Mouse (Mus musculus): Measurements from ENCODE around the gene Prdm2. TPM values are rescaled to one million over a fixed set of nuclear protein-coding genes. Genes with fewer than 3 reads are reported as not detected.
A peak's percentile ranks its signal among the peaks of the same experiment; 100 is the strongest.

Prdm2 gene
- polyA plus RNA-seq, 1 experiment from 2014 or later = 17.8 TPM

GRCm38 (mm10) chr4:143171600-143172290 is 41.0 kb downstream of the Prdm2 start:
- no peak overlapping the region for H3K27ac ChIP-seq (ENCODE audit: low read depth, low read length)
- ATAC-seq (ENCODE audit: low read depth) = no peak
- H3K27me3 ChIP-seq (ENCODE audit: control insufficient read depth, insufficient read depth, low read length) = no peaks in the 10 kb centered on the region
- H3K9ac ChIP-seq (replicated peaks; ENCODE audit: low read depth, low read length) = no peak overlapping the region
- 76% methylated on average over 4 of the region's 4 CpGs for WGBS
- H3K4me2 ChIP-seq (ENCODE audit: low read depth, low read length) = no peak overlapping the region
- no peaks in the 10 kb centered on the region for H3K4me1 ChIP-seq (ENCODE audit: control insufficient read depth, insufficient read depth, low read length)
- no peak overlapping the region for H3K4me3 ChIP-seq (ENCODE audit: low read depth, low read length)
- 0 out of 2 replicates have a peak, but pooled peaks cover 5% of the 10 kb centered on the region for H3K36me3 ChIP-seq (ENCODE audit: control insufficient read depth, insufficient read depth, low read length)
- no peaks in the 10 kb centered on the region for H3K9me3 ChIP-seq (ENCODE audit: control insufficient read depth, low read length)

GRCm38 (mm10) chr4:143170290-143170689 is 42.5 kb downstream of the Prdm2 start:
- no peaks in the 10 kb centered on the region for H3K9me3 ChIP-seq (ENCODE audit: control insufficient read depth, low read length)
- no peak overlapping the region for H3K4me3 ChIP-seq (ENCODE audit: low read depth, low read length)
- H3K4me2 ChIP-seq (ENCODE audit: low read depth, low read length) = no peak overlapping the region
- ATAC-seq (ENCODE audit: low read depth) = no peak
- no peak overlapping the region for H3K27ac ChIP-seq (ENCODE audit: low read depth, low read length)
- 0 out of 2 replicates have a peak, but pooled peaks cover 5% of the 10 kb centered on the region for H3K36me3 ChIP-seq (ENCODE audit: control insufficient read depth, insufficient read depth, low read length)
- no peaks in the 10 kb centered on the region for H3K27me3 ChIP-seq (ENCODE audit: control insufficient read depth, insufficient read depth, low read length)
- 97% methylated on average over 2 of the region's 2 CpGs for WGBS
- H3K4me1 ChIP-seq (ENCODE audit: control insufficient read depth, insufficient read depth, low read length) = no peaks in the 10 kb centered on the region
- no peak overlapping the region for H3K9ac ChIP-seq (replicated peaks; ENCODE audit: low read depth, low read length)

- Histone ChIP-seq H3K4me3 (ENCODE audit: low read depth, low read length) (no peak overlapping the region), H3K27ac (ENCODE audit: low read depth, low read length) (no peak overlapping the region), H3K4me2 (ENCODE audit: low read depth, low read length) (no peak overlapping the region), H3K4me1 (ENCODE audit: control insufficient read depth, insufficient read depth, low read length) (no peaks in the 10 kb centered on the region), H3K27me3 (ENCODE audit: control insufficient read depth, insufficient read depth, low read length) (no peaks in the 10 kb centered on the region), H3K9ac (replicated peaks; ENCODE audit: low read depth, low read length) (no peak overlapping the region), H3K36me3 (ENCODE audit: control insufficient read depth, insufficient read depth, low read length) (0 out of 2 replicates have a peak, but pooled peaks cover 5% of the 10 kb centered on the region), H3K9me3 (ENCODE audit: control insufficient read depth, low read length) (no peaks in the 10 kb centered on the region)
- no peak for ATAC-seq (ENCODE audit: low read depth)
- 93% methylated on average over 3 of the region's 3 CpGs for WGBS
Observed at GRCm38 (mm10) chr4:143168093-143168492, 44.7 kb downstream of the Prdm2 start.

GRCm38 (mm10) chr4:143161619-143162479 is 50.9 kb downstream of the Prdm2 start:
- peak overlapping the region; percentile 91 for H3K4me3 ChIP-seq (ENCODE audit: low read depth, low read length)
- peak; percentile 100 for ATAC-seq (ENCODE audit: low read depth)
- H3K9ac ChIP-seq (replicated peaks; ENCODE audit: low read depth, low read length) = peak overlapping the region; percentile 91
- H3K4me1 ChIP-seq (ENCODE audit: control insufficient read depth, insufficient read depth, low read length) = peaks cover 22% of the 10 kb centered on the region
- no peaks in the 10 kb centered on the region for H3K36me3 ChIP-seq (ENCODE audit: control insufficient read depth, insufficient read depth, low read length)
- H3K9me3 ChIP-seq (ENCODE audit: control insufficient read depth, low read length) = no peaks in the 10 kb centered on the region
- under 1% methylated on average over 88 of the region's 102 CpGs for WGBS
- H3K4me2 ChIP-seq (ENCODE audit: low read depth, low read length) = peak overlapping the region; percentile 61
- peak overlapping the region; percentile 98 for H3K27ac ChIP-seq (ENCODE audit: low read depth, low read length)
- H3K27me3 ChIP-seq (ENCODE audit: control insufficient read depth, insufficient read depth, low read length) = no peaks in the 10 kb centered on the region

GRCm38 (mm10) chr4:143160826-143161225 is 52.0 kb downstream of the Prdm2 start:
- Histone ChIP-seq H3K36me3 (ENCODE audit: control insufficient read depth, insufficient read depth, low read length) (no peaks in the 10 kb centered on the region), H3K4me3 (ENCODE audit: low read depth, low read length) (peak overlapping the region; percentile 91), H3K27ac (ENCODE audit: low read depth, low read length) (peak overlapping the region; percentile 16; the same call in 1 of the 2 replicates), H3K9ac (replicated peaks; ENCODE audit: low read depth, low read length) (peak overlapping the region; percentile 21; the same call in 1 of the 2 replicates), H3K4me1 (ENCODE audit: control insufficient read depth, insufficient read depth, low read length) (peaks cover 22% of the 10 kb centered on the region), H3K27me3 (ENCODE audit: control insufficient read depth, insufficient read depth, low read length) (no peaks in the 10 kb centered on the region), H3K9me3 (ENCODE audit: control insufficient read depth, low read length) (no peaks in the 10 kb centered on the region), H3K4me2 (ENCODE audit: low read depth, low read length) (peak overlapping the region; percentile 61)
- WGBS = 40% methylated on average over 3 of the region's 3 CpGs
- ATAC-seq (ENCODE audit: low read depth) = no peak

- no peak overlapping the region for H3K27ac ChIP-seq (ENCODE audit: low read depth, low read length)
- ATAC-seq (ENCODE audit: low read depth) = no peak
- peaks cover 27% of the 10 kb centered on the region for H3K4me1 ChIP-seq (ENCODE audit: control insufficient read depth, insufficient read depth, low read length)
- H3K9ac ChIP-seq (replicated peaks; ENCODE audit: low read depth, low read length) = no peak overlapping the region
- no peaks in the 10 kb centered on the region for H3K36me3 ChIP-seq (ENCODE audit: control insufficient read depth, insufficient read depth, low read length)
- H3K9me3 ChIP-seq (ENCODE audit: control insufficient read depth, low read length) = no peaks in the 10 kb centered on the region
- H3K4me3 ChIP-seq (ENCODE audit: low read depth, low read length) = no peak overlapping the region
- H3K4me2 ChIP-seq (ENCODE audit: low read depth, low read length) = 0 out of 2 replicates have a peak overlapping the region, but pooled peaks have one; percentile 4
- 78% methylated on average over 2 of the region's 2 CpGs for WGBS
- H3K27me3 ChIP-seq (ENCODE audit: control insufficient read depth, insufficient read depth, low read length) = no peaks in the 10 kb centered on the region
Observed at GRCm38 (mm10) chr4:143159336-143159735, 53.5 kb downstream of the Prdm2 start.

GRCm38 (mm10) chr4:143155871-143156270 is 56.9 kb downstream of the Prdm2 start:
- no peak overlapping the region for H3K27ac ChIP-seq (ENCODE audit: low read depth, low read length)
- no peaks in the 10 kb centered on the region for H3K27me3 ChIP-seq (ENCODE audit: control insufficient read depth, insufficient read depth, low read length)

GRCm38 (mm10) chr4:143155036-143155435 is 57.8 kb downstream of the Prdm2 start:
- Histone ChIP-seq H3K9ac (replicated peaks; ENCODE audit: low read depth, low read length) (no peak overlapping the region), H3K27ac (ENCODE audit: low read depth, low read length) (no peak overlapping the region), H3K4me2 (ENCODE audit: low read depth, low read length) (no peak overlapping the region), H3K9me3 (ENCODE audit: control insufficient read depth, low read length) (no peaks in the 10 kb centered on the region), H3K27me3 (ENCODE audit: control insufficient read depth, insufficient read depth, low read length) (no peaks in the 10 kb centered on the region), H3K4me3 (ENCODE audit: low read depth, low read length) (no peak overlapping the region), H3K4me1 (ENCODE audit: control insufficient read depth, insufficient read depth, low read length) (peaks cover 17% of the 10 kb centered on the region), H3K36me3 (ENCODE audit: control insufficient read depth, insufficient read depth, low read length) (no peaks in the 10 kb centered on the region)
- WGBS = 67% methylated on average over 4 of the region's 4 CpGs
- no peak for ATAC-seq (ENCODE audit: low read depth)

More at GRCm38 (mm10) chr4:143155871-143156270, 56.9 kb downstream of the Prdm2 start:
- WGBS = 73% methylated on average over 4 of the region's 4 CpGs
- no peaks in the 10 kb centered on the region for H3K36me3 ChIP-seq (ENCODE audit: control insufficient read depth, insufficient read depth, low read length)
- H3K4me2 ChIP-seq (ENCODE audit: low read depth, low read length) = no peak overlapping the region
- H3K9ac ChIP-seq (replicated peaks; ENCODE audit: low read depth, low read length) = no peak overlapping the region
- peaks cover 25% of the 10 kb centered on the region for H3K4me1 ChIP-seq (ENCODE audit: control insufficient read depth, insufficient read depth, low read length)
- no peak for ATAC-seq (ENCODE audit: low read depth)
- no peak overlapping the region for H3K4me3 ChIP-seq (ENCODE audit: low read depth, low read length)
- no peaks in the 10 kb centered on the region for H3K9me3 ChIP-seq (ENCODE audit: control insufficient read depth, low read length)

GRCm38 (mm10) chr4:143154571-143154970 is 58.2 kb downstream of the Prdm2 start:
- H3K9me3 ChIP-seq (ENCODE audit: control insufficient read depth, low read length) = no peaks in the 10 kb centered on the region
- no peak overlapping the region for H3K27ac ChIP-seq (ENCODE audit: low read depth, low read length)
- no peak overlapping the region for H3K9ac ChIP-seq (replicated peaks; ENCODE audit: low read depth, low read length)
- 80% methylated on average over 6 of the region's 6 CpGs for WGBS
- no peak for ATAC-seq (ENCODE audit: low read depth)
- H3K36me3 ChIP-seq (ENCODE audit: control insufficient read depth, insufficient read depth, low read length) = no peaks in the 10 kb centered on the region
- no peaks in the 10 kb centered on the region for H3K27me3 ChIP-seq (ENCODE audit: control insufficient read depth, insufficient read depth, low read length)
- H3K4me1 ChIP-seq (ENCODE audit: control insufficient read depth, insufficient read depth, low read length) = peaks cover 12% of the 10 kb centered on the region
- no peak overlapping the region for H3K4me2 ChIP-seq (ENCODE audit: low read depth, low read length)
- no peak overlapping the region for H3K4me3 ChIP-seq (ENCODE audit: low read depth, low read length)
